Mouse (Mus musculus) hindbrain, postnatal 0 days (tissue): ENCODE measurements at regions not wholly inside any gene's neighbourhood (a gene's known extent, or its start where the extent isn't known, plus 50 kb on each side); places are given as distances from the start of the nearest gene placed in this dataset.
"Not testable (repeated sequence)": the region's sequence is repeated elsewhere in the genome, so short reads cannot be mapped to it uniquely, and the experiment has no call there.

Experiments
- ATAC-seq: fragments of 200-750 bp; cut with Nextera tagmentation; 2 replicates; pipeline ENCODE4 v1.8.0; 2017; ENCODE audit warnings: mild to moderate bottlenecking, moderate TSS enrichment, moderate library complexity
- DNase-seq: peaks from one replicate; pipeline ENCODE4 v3.0.0-alpha.2; 2015; ENCODE audit warnings: low spot score
- H3K27ac ChIP-seq: fragments of 300-500 bp; sonication (generic); 2 replicates; pipeline ENCODE4 v1.5.1; 2014; ENCODE audit warnings: mild to moderate bottlenecking
- H3K27me3 ChIP-seq: fragments of 300-500 bp; sonication (generic); 2 replicates; pipeline ENCODE4 v1.6.1; 2014; ENCODE audit warnings: low read length, mixed read lengths; ENCODE audit not compliant: insufficient read depth
- H3K36me3 ChIP-seq: fragments of 300-500 bp; sonication (generic); 2 replicates; pipeline ENCODE4 v1.6.1; 2014; ENCODE audit warnings: low read length, mixed read lengths; ENCODE audit not compliant: insufficient read depth
- H3K4me1 ChIP-seq: fragments of 300-500 bp; sonication (generic); 2 replicates; pipeline ENCODE4 v1.6.1; 2014; ENCODE audit warnings: antibody characterized with exemption, low read length, mixed read lengths; ENCODE audit not compliant: insufficient read depth
- H3K4me2 ChIP-seq: fragments of 300-500 bp; sonication (generic); 2 replicates; pipeline ENCODE4 v1.6.1; 2014; ENCODE audit warnings: low read depth, mild to moderate bottlenecking, low read length, moderate library complexity, mixed read lengths
- H3K4me3 ChIP-seq: fragments of 300-500 bp; sonication (generic); 2 replicates; pipeline ENCODE4 v1.5.1; 2014; ENCODE audit warnings: low read length
- H3K9ac ChIP-seq: fragments of 300-500 bp; sonication (generic); replicated peaks from 2 replicates; pipeline ENCODE4 v1.6.1; 2014; ENCODE audit warnings: mild to moderate bottlenecking, low read length, moderate library complexity, mixed read lengths
- H3K9me3 ChIP-seq: fragments of 300-500 bp; sonication (generic); 2 replicates; pipeline ENCODE4 v1.6.1; 2016; ENCODE audit warnings: low read length, mixed read lengths
- CTCF ChIP-seq: IDR thresholded peaks from 2 replicates; pipeline ENCODE4 v1.5.1; 2016; ENCODE audit warnings: antibody characterized with exemption, control low read depth, low read depth
- WGBS: fragments of 180-500 bp; shearing (Covaris S2); extraction: QIAGEN DNeasy Blood & Tissue Kit; methylation state at CpG from one replicate; pipeline ENCODE4 v1.1.7; 2014; 5-methylcytosine and 5-hydroxymethylcytosine counted together

GRCm38 (mm10) chr6:24318862-24319261 is 151.0 kb upstream of the Slc13a1 start:
- Histone ChIP-seq H3K4me1 (no peaks in the 10 kb centered on the region), H3K4me3 (no peak overlapping the region), H3K9ac (no peak overlapping the region), H3K27me3 (no peaks in the 10 kb centered on the region), H3K27ac (no peak overlapping the region), H3K36me3 (no peaks in the 10 kb centered on the region), H3K9me3 (no peaks in the 10 kb centered on the region), H3K4me2 (no peak overlapping the region)
- DNase-seq (no peak), ATAC-seq (no peak)
- WGBS = 75% methylated on average over 2 of the region's 2 CpGs
- no peak for TF ChIP-seq CTCF

GRCm38 (mm10) chr6:24310675-24311074 is 142.8 kb upstream of the Slc13a1 start:
- H3K4me2 ChIP-seq = no peak overlapping the region
- DNase-seq (no peak), ATAC-seq (no peak)
- 91% methylated on average over 2 of the region's 2 CpGs for WGBS
- H3K9me3 ChIP-seq = no peaks in the 10 kb centered on the region
- no peaks in the 10 kb centered on the region for H3K27me3 ChIP-seq
- H3K4me1 ChIP-seq = no peaks in the 10 kb centered on the region
- no peak overlapping the region for H3K4me3 ChIP-seq
- no peaks in the 10 kb centered on the region for H3K36me3 ChIP-seq
- no peak for TF ChIP-seq CTCF
- no peak overlapping the region for H3K27ac ChIP-seq
- H3K9ac ChIP-seq = no peak overlapping the region

DNA sequence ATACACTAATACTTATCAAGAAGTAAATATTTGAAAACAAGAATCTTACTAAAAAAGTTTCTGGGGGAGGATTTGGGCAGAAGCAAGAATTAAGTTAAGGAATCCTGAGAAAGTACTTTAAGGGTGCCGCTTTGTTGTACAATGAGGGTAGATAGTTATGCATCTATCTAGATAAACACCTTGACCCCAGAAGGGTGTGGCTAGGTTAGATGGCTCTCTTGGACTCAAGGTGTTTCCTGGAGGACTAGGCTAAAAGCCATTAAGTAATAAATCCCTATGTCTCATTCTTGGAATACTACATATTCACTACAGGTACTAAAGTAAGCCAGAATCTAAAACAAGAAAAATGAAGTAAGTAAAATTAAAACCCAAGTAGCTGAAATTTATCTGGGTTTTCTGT is 141.9 kb upstream of the Slc13a1 start:
- Histone ChIP-seq H3K4me2 (no peak overlapping the region), H3K4me3 (no peak overlapping the region), H3K27ac (no peak overlapping the region), H3K9ac (no peak overlapping the region), H3K4me1 (no peaks in the 10 kb centered on the region), H3K36me3 (no peaks in the 10 kb centered on the region), H3K9me3 (no peaks in the 10 kb centered on the region), H3K27me3 (no peaks in the 10 kb centered on the region)
- 92% methylated on average over 1 of the region's 1 CpGs for WGBS
- DNase-seq = no peak
- TF ChIP-seq CTCF = no peak
- no peak for ATAC-seq

GRCm38 (mm10) chr6:24301681-24302080 is 133.8 kb upstream of the Slc13a1 start:
- TF ChIP-seq CTCF = no peak
- no peak overlapping the region for H3K4me3 ChIP-seq
- ATAC-seq (no peak), DNase-seq (no peak)
- H3K9ac ChIP-seq = no peak overlapping the region
- H3K27ac ChIP-seq = no peak overlapping the region
- H3K27me3 ChIP-seq = no peaks in the 10 kb centered on the region
- H3K36me3 ChIP-seq = no peaks in the 10 kb centered on the region
- no peaks in the 10 kb centered on the region for H3K4me1 ChIP-seq
- H3K9me3 ChIP-seq = no peaks in the 10 kb centered on the region
- no peak overlapping the region for H3K4me2 ChIP-seq
- WGBS = 82% methylated on average over 4 of the region's 4 CpGs

DNA sequence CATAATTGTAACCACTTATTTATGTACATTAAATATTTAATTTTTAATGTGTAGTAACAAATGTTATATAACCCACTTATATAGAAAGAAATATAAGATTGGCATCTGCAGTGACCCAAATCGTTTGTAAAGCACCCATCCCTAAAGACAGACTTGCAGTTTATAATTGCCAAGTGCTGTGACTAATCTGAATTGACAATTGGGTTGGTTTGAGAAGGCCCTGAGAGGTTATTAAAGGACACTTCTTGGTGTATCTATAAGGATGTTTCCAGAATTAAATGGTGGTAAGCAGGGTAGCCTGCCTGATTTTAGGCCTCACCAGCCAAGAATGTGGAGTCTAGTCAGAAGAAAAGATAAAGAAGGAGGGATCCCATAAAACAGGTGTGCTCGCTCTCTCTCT is 133.3 kb upstream of the Slc13a1 start:
- TF ChIP-seq CTCF = no peak
- H3K36me3 ChIP-seq = no peaks in the 10 kb centered on the region
- no peak overlapping the region for H3K4me2 ChIP-seq
- no peaks in the 10 kb centered on the region for H3K4me1 ChIP-seq
- H3K4me3 ChIP-seq = no peak overlapping the region
- 53% methylated on average over 2 of the region's 2 CpGs for WGBS
- H3K9ac ChIP-seq = no peak overlapping the region
- no peak overlapping the region for H3K27ac ChIP-seq
- H3K27me3 ChIP-seq = no peaks in the 10 kb centered on the region
- no peaks in the 10 kb centered on the region for H3K9me3 ChIP-seq
- no peak for DNase-seq
- no peak for ATAC-seq

DNA sequence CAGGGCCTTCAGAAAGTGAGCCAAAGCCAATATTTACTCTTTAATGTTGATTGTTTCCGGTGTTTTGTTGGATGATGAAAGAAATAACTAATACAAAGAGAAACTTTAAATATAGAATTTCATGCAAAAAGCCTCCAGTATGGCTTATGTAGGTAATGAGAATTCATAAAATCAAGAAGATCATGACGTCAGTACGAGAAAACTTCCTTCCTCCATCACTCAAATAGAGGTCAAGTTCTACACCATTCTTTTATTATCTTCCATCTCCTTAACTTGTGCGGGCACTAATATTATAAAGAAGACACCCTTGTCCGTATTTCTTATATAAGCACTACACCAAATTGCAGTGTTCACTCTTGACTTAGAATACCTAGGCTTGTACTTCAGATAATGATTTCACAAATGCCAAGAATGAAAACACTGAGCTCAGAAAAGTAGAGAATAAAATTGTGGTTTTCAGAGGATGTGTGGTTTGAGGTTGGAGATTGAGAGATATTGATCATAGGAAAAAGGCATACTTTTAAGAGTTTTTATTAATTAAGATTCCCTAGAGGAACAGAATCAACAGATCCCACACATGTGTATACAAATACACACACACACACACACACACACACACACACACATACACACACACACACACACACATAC is 130.8 kb upstream of the Slc13a1 start:
- WGBS = 92% methylated on average over 5 of the region's 5 CpGs
- Histone ChIP-seq H3K27me3 (no peaks in the 10 kb centered on the region), H3K9ac (no peak overlapping the region), H3K9me3 (no peaks in the 10 kb centered on the region), H3K4me1 (no peaks in the 10 kb centered on the region), H3K27ac (no peak overlapping the region), H3K4me2 (no peak overlapping the region), H3K4me3 (no peak overlapping the region), H3K36me3 (no peaks in the 10 kb centered on the region)
- DNase-seq (no peak), ATAC-seq (no peak)
- no peak for TF ChIP-seq CTCF

DNA sequence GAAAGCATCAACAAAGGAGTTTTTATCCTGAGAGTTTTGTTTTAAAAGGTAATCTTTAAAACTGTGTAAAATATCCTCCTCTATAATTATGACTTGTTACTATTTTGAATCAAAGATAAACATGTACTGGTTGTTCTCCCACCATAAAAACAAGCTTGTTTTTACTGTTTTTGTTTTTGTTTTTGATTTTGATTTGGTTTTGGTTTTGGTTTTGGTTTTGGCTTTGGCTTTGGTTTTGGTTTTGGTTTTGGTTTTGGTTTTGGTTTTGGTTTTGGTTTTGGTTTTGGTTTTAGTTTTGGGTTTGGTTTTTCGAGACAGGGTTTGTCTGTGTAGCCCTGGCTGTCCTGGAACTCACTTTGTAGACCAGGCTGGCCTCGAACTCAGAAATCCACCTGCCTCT is 120.9 kb upstream of the Slc13a1 start:
- H3K4me3 ChIP-seq, ATAC-seq, DNase-seq, H3K9me3 ChIP-seq, H3K36me3 ChIP-seq, H3K27me3 ChIP-seq, H3K4me2 ChIP-seq, H3K27ac ChIP-seq, H3K9ac ChIP-seq, H3K4me1 ChIP-seq: not testable (repeated sequence)
- WGBS = 85% methylated on average over 2 of the region's 2 CpGs
